Mouse (Mus musculus): ENCODE results near the gene Gm11985.

DNA sequence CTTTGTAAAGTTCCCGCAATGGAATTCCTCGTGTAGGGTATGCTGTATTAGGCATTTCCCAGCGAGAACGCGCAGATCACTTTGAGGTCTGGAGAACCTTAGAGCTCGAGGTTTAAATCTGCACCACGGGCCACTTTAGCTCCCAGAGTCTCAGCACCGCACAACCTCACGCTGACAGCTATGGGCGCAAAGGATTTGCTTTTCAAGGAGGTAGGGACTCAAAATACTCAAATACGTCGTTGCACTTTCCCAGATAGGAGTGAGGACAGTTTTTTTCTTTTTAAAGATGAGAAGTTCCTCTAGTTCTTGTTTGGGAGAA is 25.9 kb upstream of the Gm11985 start:
- TF ChIP-seq CTCF (IDR thresholded peaks at IDR 0.05; ENCODE audit: control insufficient read depth, insufficient read depth, insufficient replicate concordance, low read depth, low read length) (no peak), POLR2A (IDR thresholded peaks at IDR 0.05; ENCODE audit: control insufficient read depth, low read depth, low read length) (no peak)
